Mouse (Mus musculus) CH12.LX (cell line): ENCODE measurements around the gene Ccnb1. TPM values are rescaled to one million over a fixed set of nuclear protein-coding genes. Genes with fewer than 3 reads are reported as not detected.

ENCODE experiments used
- DNase-seq: peaks from one replicate; pipeline ENCODE4 v3.0.0-alpha.2; 2013; ENCODE audit errors: extremely low read depth
- H3K27ac ChIP-seq: 2 replicates; pipeline ENCODE4 v1.5.1; 2012; ENCODE audit warnings: low read depth, mild to moderate bottlenecking, control low read depth, moderate library complexity; ENCODE audit not compliant: insufficient read depth
- H3K27me3 ChIP-seq: replicated peaks from 2 replicates; pipeline ENCODE3; 2012; ENCODE audit warnings: inconsistent platforms
- H3K36me3 ChIP-seq, 2 experiments: replicated peaks in 1 of 2; 2 replicates each; pipeline versions ENCODE3 to v1.6.1; 2012; ENCODE audit warnings: inconsistent platforms in 1 of 2, low read length in 1 of 2, mild to moderate bottlenecking in 1 of 2, mixed read lengths in 1 of 2, moderate library complexity in 1 of 2; ENCODE audit not compliant: control insufficient read depth in 1 of 2, insufficient read depth in 1 of 2
- H3K4me1 ChIP-seq, 2 experiments: 2 replicates each; pipeline ENCODE4 v1.6.1; 2012; ENCODE audit warnings: inconsistent platforms in 1 of 2, moderate library complexity in 1 of 2; ENCODE audit not compliant: insufficient read depth in 2 of 2, control insufficient read depth in 1 of 2
- H3K4me2 ChIP-seq: 2 replicates; pipeline ENCODE4 v1.6.1; 2012; ENCODE audit warnings: low read depth, mild to moderate bottlenecking, control low read depth; ENCODE audit not compliant: poor library complexity, insufficient read depth, severe bottlenecking
- H3K4me3 ChIP-seq, 3 experiments: fragments of 150-350 bp in 1 of 3; sonication (generic) in 1 of 3; replicated peaks in 1 of 3; 2 replicates each; pipeline versions ENCODE3 to v1.5.1; 2011 to 2012; ENCODE audit warnings: low read depth in 2 of 3, low read length in 2 of 3, mild to moderate bottlenecking in 2 of 3, moderate library complexity in 2 of 3, control low read depth in 1 of 3, improper control_type of control experiment in 1 of 3, inconsistent platforms in 1 of 3, mixed read lengths in 1 of 3; ENCODE audit not compliant: poor library complexity in 1 of 3
- H3K79me2 ChIP-seq: replicated peaks from 2 replicates; pipeline ENCODE4 v1.6.1; 2012; ENCODE audit warnings: mild to moderate bottlenecking, moderate library complexity; ENCODE audit not compliant: control insufficient read depth, poor library complexity, insufficient read depth, severe bottlenecking; ENCODE audit errors: extremely low read depth
- H3K9ac ChIP-seq: 2 replicates; pipeline ENCODE4 v1.6.1; 2012; ENCODE audit warnings: low read depth, mild to moderate bottlenecking, control low read depth, moderate library complexity; ENCODE audit not compliant: insufficient read depth
- H3K9me3 ChIP-seq: replicated peaks from 2 replicates; pipeline ENCODE3; 2012; ENCODE audit warnings: low read length, inconsistent platforms, mixed read lengths
- BHLHE40 ChIP-seq: IDR thresholded peaks from 2 replicates; pipeline ENCODE4 v1.6.1; 2011; ENCODE audit warnings: mild to moderate bottlenecking, low read depth, low read length, improper control_type of control experiment
- CHD1 ChIP-seq: IDR thresholded peaks from 2 replicates; pipeline ENCODE4 v1.6.1; 2012; ENCODE audit warnings: low read depth, low read length, improper control_type of control experiment, inconsistent platforms
- CHD2 ChIP-seq: IDR thresholded peaks from 2 replicates; pipeline ENCODE4 v1.6.1; 2011; ENCODE audit warnings: low read length, improper control_type of control experiment
- CTCF ChIP-seq, 2 experiments: IDR thresholded peaks in 1 of 2; conservative IDR thresholded peaks in 1 of 2; 2 replicates each; pipeline ENCODE4 v1.5.1; 2011 to 2012; ENCODE audit warnings: low read depth in 2 of 2, low read length in 2 of 2, improper control_type of control experiment in 1 of 2, inconsistent platforms in 1 of 2, mild to moderate bottlenecking in 1 of 2, moderate library complexity in 1 of 2
- E2F4 ChIP-seq: IDR thresholded peaks from 2 replicates; pipeline ENCODE4 v1.6.1; 2011; ENCODE audit warnings: low read depth, low read length, improper control_type of control experiment; ENCODE audit not compliant: insufficient replicate concordance
- EP300 ChIP-seq: IDR thresholded peaks from 2 replicates; pipeline ENCODE4 v1.6.1; 2011; ENCODE audit warnings: low read length, improper control_type of control experiment
- ETS1 ChIP-seq: conservative IDR thresholded peaks from 2 replicates; pipeline ENCODE4 v1.6.1; 2012; ENCODE audit warnings: low read depth, mild to moderate bottlenecking, inconsistent platforms, low read length, improper control_type of control experiment, moderate library complexity
- GABPA ChIP-seq: IDR thresholded peaks from 2 replicates; pipeline ENCODE4 v1.6.1; 2012; ENCODE audit warnings: low read depth, low read length, improper control_type of control experiment, inconsistent platforms; ENCODE audit not compliant: insufficient replicate concordance
- HCFC1 ChIP-seq: IDR thresholded peaks from 2 replicates; pipeline ENCODE4 v1.6.1; 2012; ENCODE audit warnings: low read depth, mild to moderate bottlenecking, inconsistent platforms, low read length, improper control_type of control experiment
- JUN ChIP-seq: IDR thresholded peaks from 2 replicates; pipeline ENCODE4 v1.6.1; 2011; ENCODE audit warnings: low read depth, mild to moderate bottlenecking, low read length, improper control_type of control experiment, moderate library complexity; ENCODE audit not compliant: insufficient read depth
- JUND ChIP-seq: conservative IDR thresholded peaks from 2 replicates; pipeline ENCODE4 v1.6.1; 2011; ENCODE audit warnings: low read depth, low read length, improper control_type of control experiment
- KAT2A ChIP-seq: IDR thresholded peaks from 2 replicates; pipeline ENCODE4 v1.6.1; 2012; ENCODE audit warnings: low read length, improper control_type of control experiment, inconsistent platforms; ENCODE audit not compliant: insufficient replicate concordance
- MAX ChIP-seq: IDR thresholded peaks from 2 replicates; pipeline ENCODE4 v1.6.1; 2011; ENCODE audit warnings: low read length, improper control_type of control experiment
- MAZ ChIP-seq: IDR thresholded peaks from 2 replicates; pipeline ENCODE4 v1.6.1; 2012; ENCODE audit warnings: low read depth, mild to moderate bottlenecking, inconsistent platforms, low read length, improper control_type of control experiment, moderate library complexity
- MEF2A ChIP-seq: IDR thresholded peaks from 2 replicates; pipeline ENCODE4 v1.6.1; 2014; ENCODE audit warnings: low read depth, mild to moderate bottlenecking, inconsistent platforms, low read length, improper control_type of control experiment, borderline replicate concordance
- MXI1 ChIP-seq: IDR thresholded peaks from 2 replicates; pipeline ENCODE4 v1.6.1; 2011; ENCODE audit warnings: mild to moderate bottlenecking, low read depth, low read length, improper control_type of control experiment
- MYC ChIP-seq: IDR thresholded peaks from 2 replicates; pipeline ENCODE4 v1.6.1; 2011; ENCODE audit warnings: low read depth, mild to moderate bottlenecking, improper control_type of control experiment, low read length
- NRF1 ChIP-seq: IDR thresholded peaks from 2 replicates; pipeline ENCODE4 v1.6.1; 2014; ENCODE audit warnings: low read depth, mild to moderate bottlenecking, inconsistent platforms, low read length, improper control_type of control experiment, moderate library complexity
- PAX5 ChIP-seq: IDR thresholded peaks from 2 replicates; pipeline ENCODE4 v1.6.1; 2012; ENCODE audit warnings: low read length, inconsistent platforms, mixed read lengths
- POLR2A ChIP-seq: IDR thresholded peaks from 2 replicates; pipeline ENCODE4 v1.6.1; 2011; ENCODE audit warnings: low read depth, mild to moderate bottlenecking, improper control_type of control experiment, low read length
- POLR2AphosphoS2 ChIP-seq: IDR thresholded peaks from 2 replicates; pipeline ENCODE4 v1.6.1; 2011; ENCODE audit warnings: low read depth, low read length, improper control_type of control experiment
- RCOR1 ChIP-seq: conservative IDR thresholded peaks from 2 replicates; pipeline ENCODE4 v1.6.1; 2012; ENCODE audit warnings: low read depth, mild to moderate bottlenecking, inconsistent platforms, low read length, improper control_type of control experiment
- SIN3A ChIP-seq: IDR thresholded peaks from 2 replicates; pipeline ENCODE4 v1.6.1; 2012; ENCODE audit warnings: low read length, improper control_type of control experiment, inconsistent platforms
- SMC3 ChIP-seq: IDR thresholded peaks from 2 replicates; pipeline ENCODE4 v1.6.1; 2011; ENCODE audit warnings: low read depth, low read length, improper control_type of control experiment
- TCF12 ChIP-seq: IDR thresholded peaks from 2 replicates; pipeline ENCODE4 v1.6.1; 2014; ENCODE audit warnings: low read depth, mild to moderate bottlenecking, inconsistent platforms, low read length, improper control_type of control experiment
- UBTF ChIP-seq: IDR thresholded peaks from 2 replicates; pipeline ENCODE4 v1.6.1; 2012; ENCODE audit warnings: low read depth, mild to moderate bottlenecking, inconsistent platforms, low read length, improper control_type of control experiment, moderate library complexity
- USF1 ChIP-seq: IDR thresholded peaks from 2 replicates; pipeline ENCODE4 v1.6.1; 2014; ENCODE audit warnings: low read depth, mild to moderate bottlenecking, inconsistent platforms, low read length, improper control_type of control experiment
- ZC3H11A ChIP-seq: IDR thresholded peaks from 2 replicates; pipeline ENCODE4 v1.6.1; 2012; ENCODE audit warnings: low read depth, mild to moderate bottlenecking, inconsistent platforms, low read length, improper control_type of control experiment
- ZKSCAN1 ChIP-seq: IDR thresholded peaks from 2 replicates; pipeline ENCODE4 v1.6.1; 2012; ENCODE audit warnings: low read depth, inconsistent platforms, low read length, improper control_type of control experiment, borderline replicate concordance
- ZNF384 ChIP-seq: IDR thresholded peaks from 2 replicates; pipeline ENCODE4 v1.6.1; 2012; ENCODE audit warnings: low read depth, low read length, improper control_type of control experiment, inconsistent platforms
- dilution Hi-C: fragments of 300-500 bp; cut with MboI; formaldehyde crosslinking; loops from 2 replicates; pipeline ENCODE4 v1.14.3; 2020; ENCODE audit warnings: low sequenced_read_pairs; ENCODE audit not compliant: extremely low pct_unique_long_range_greater_than_20kb, extremely low pct_ligation_motif_present
- in situ Hi-C: fragments of 300-500 bp; cut with MboI; formaldehyde crosslinking; loops from 3 replicates; pipeline ENCODE4 v1.14.3; 2019; ENCODE audit warnings: low sequenced_read_pairs, low pct_ligation_motif_present, low pct_unique_long_range_greater_than_20kb, mixed read lengths
- polyA plus RNA-seq: library from polyadenylated mRNA; unstranded; fragments of >175 nt; gene quantifications from 2 replicates; pipeline ENCODE4 v1.2.1, GENCODE M21; 2012; ENCODE audit warnings: low read depth; ENCODE audit not compliant: insufficient read length
- total RNA-seq, 2 experiments: library from RNA; depleted of rRNA; stranded (reverse); fragments of 300-350 nt in 1 of 2; fragments of >200 nt in 1 of 2; gene quantifications; 2 replicates each; pipeline ENCODE4 v1.2.3; 2012 to 2014

Gene Ccnb1
- total and polyA plus RNA-seq, 3 experiments, result 172 to 416 (median 243) TPM

DNA sequence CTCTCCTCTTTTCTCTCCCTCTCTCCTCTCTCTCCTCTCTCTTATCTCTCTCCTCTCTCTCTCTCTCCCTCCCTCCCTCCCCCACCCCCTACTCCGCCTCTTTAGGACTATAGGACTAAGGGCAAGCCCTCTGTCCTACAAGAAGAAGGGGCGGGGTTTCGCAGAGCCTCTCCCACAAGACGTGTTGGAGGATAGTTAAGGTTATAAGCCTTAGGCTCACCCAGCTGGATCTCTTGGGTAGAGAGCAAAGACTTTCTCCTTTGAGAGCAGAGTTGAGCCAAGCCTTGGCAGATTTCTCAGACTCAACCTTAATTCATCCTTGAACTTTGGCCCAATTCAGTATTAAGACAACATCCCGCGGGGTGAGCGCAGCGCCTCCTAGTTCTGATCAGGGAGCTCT, 37.7 kb downstream of the Ccnb1 start:
- dilution Hi-C loops, result no loop called here
- H3K9ac ChIP-seq, result no peak overlapping the region
- DNase-seq, result no peak
- no peaks in the 10 kb centered on the region for H3K9me3 ChIP-seq
- no peaks in the 10 kb centered on the region for H3K79me2 ChIP-seq
- H3K36me3 ChIP-seq, result no peaks in the 10 kb centered on the region
- H3K27ac ChIP-seq, result no peak overlapping the region
- in situ Hi-C loops, result no loop called here
- TF ChIP-seq POLR2A (no peak), SIN3A (no peak), JUND (no peak), BHLHE40 (no peak), CHD2 (no peak), PAX5 (no peak), UBTF (no peak), E2F4 (no peak), GABPA (no peak), MAZ (no peak), MAX (no peak), ZKSCAN1 (no peak), ZNF384 (no peak), HCFC1 (no peak), JUN (no peak), ZC3H11A (no peak), USF1 (no peak), NRF1 (no peak), MEF2A (no peak)
- TF ChIP-seq, all 38 proteins: peak for 0
- Histone ChIP-seq H3K4me2 (no peak overlapping the region), H3K4me3 (no peak overlapping the region), H3K4me1 (peaks cover 6 to 21% of the 10 kb centered on the region in 2 experiments; a peak in 3 of 4 replicates), H3K27me3 (no peaks in the 10 kb centered on the region)

DNA sequence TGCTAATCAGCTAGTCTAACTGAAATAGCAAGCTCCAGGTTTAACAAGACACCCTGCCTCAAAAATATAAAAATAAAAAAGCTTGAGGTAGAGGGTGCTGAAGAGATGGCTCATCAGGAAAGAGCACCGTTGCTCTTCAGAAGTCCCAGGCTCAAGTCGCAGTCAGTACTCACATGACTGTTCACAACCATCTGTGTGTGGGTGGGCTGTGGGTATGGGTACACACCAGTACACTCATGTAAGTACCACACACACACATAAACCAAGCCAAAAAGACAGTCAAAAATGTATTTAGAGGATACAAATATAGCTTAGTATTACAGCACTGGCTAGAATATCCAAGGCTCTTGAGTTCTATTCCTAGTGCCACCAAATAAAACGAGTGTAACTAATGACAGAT, 40.3 kb downstream of the Ccnb1 start:
- DNase-seq, result no peak
- TF ChIP-seq POLR2A (no peak), RCOR1 (no peak), MEF2A (no peak), CTCF (conservative IDR thresholded peaks at IDR 0.05 in 1 of 2, IDR thresholded peaks at IDR 0.05 in 1 of 2; ENCODE audit: low read depth in 2 of 2, low read length in 2 of 2) (no peak), MXI1 (no peak), POLR2AphosphoS2 (no peak), SMC3 (no peak), EP300 (no peak), ZC3H11A (no peak), CHD1 (no peak), SIN3A (no peak), MYC (no peak), MAZ (no peak), KAT2A (no peak), ETS1 (no peak), USF1 (no peak), JUND (no peak), TCF12 (no peak), MAX (no peak)
- TF ChIP-seq, all 38 proteins: peak for 0
- no peak overlapping the region for H3K4me3 ChIP-seq
- H3K4me2 ChIP-seq, result no peak overlapping the region
- no peaks in the 10 kb centered on the region for H3K27me3 ChIP-seq
- H3K4me1 ChIP-seq, result peaks cover 8 to 33% of the 10 kb centered on the region in 2 experiments
- H3K9ac ChIP-seq, result no peak overlapping the region
- peaks cover 0 to 4% of the 10 kb centered on the region in 2 experiments for H3K36me3 ChIP-seq
- H3K9me3 ChIP-seq, result no peaks in the 10 kb centered on the region
- H3K79me2 ChIP-seq, result peaks cover 19% of the 10 kb centered on the region
- dilution Hi-C loops, result no loop called here
- in situ Hi-C loops, result no loop called here
- H3K27ac ChIP-seq, result no peak overlapping the region
